Mouse (Mus musculus): ENCODE data around the gene Plekhm3. TPM values are rescaled to one million over a fixed set of nuclear protein-coding genes. Genes with fewer than 3 reads are reported as not detected.
"Not testable (repeated sequence)": the region's sequence is repeated elsewhere in the genome, so short reads cannot be mapped to it uniquely, and the experiment has no call there.

Gene Plekhm3
- polyA plus RNA-seq, 1 experiment = 0.89 TPM

DNA sequence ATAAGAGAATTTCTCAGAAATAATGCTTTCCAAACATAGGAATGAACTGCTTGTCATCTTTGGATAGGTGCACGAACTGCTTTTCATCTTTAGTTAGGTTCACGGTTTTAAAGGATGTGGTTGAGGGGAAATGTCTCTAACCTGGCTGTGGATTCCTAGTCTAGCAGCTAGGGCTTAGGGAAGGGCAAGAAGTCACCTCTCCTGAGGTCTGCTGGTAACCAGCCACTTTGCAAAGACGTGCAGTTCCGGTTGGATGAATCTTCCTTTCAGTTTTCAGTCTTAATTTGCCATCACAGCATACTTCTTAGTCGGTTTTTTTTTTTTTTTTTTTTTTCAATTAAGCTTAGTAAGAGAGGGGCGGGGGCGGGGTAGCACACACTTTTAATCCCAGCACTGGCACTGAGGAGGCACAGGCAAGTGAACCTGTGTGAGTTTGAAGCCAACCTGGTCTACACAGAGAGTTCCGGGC lies 431 bp upstream of the Plekhm3 start:
- H3K9me3 ChIP-seq = 0 out of 2 replicates have a peak, but pooled peaks cover 4% of the 10 kb centered on the region
- TF ChIP-seq GATA1 (IDR thresholded peaks at IDR 0.05; ENCODE audit: borderline replicate concordance, low read length) = no peak
- TF ChIP-seq FLI1 (IDR thresholded peaks at IDR 0.05; ENCODE audit: low read length) = no peak
- H3K4me1 ChIP-seq = peaks cover 10% of the 10 kb centered on the region
- H3K36me3 ChIP-seq (replicated peaks; ENCODE audit: low read length) = no peaks in the 10 kb centered on the region
- H3K4me3 ChIP-seq (replicated peaks) = peak overlapping the region; percentile 94
- no peaks in the 10 kb centered on the region for H3K27me3 ChIP-seq (replicated peaks)

GRCm38 (mm10) chr1:64954786-64955185 lies 1.8 kb downstream of the Plekhm3 start:
- not testable (repeated sequence) for H3K36me3 ChIP-seq (replicated peaks; ENCODE audit: low read length); H3K9me3 ChIP-seq; H3K4me3 ChIP-seq (replicated peaks); H3K27me3 ChIP-seq (replicated peaks)
- H3K4me1 ChIP-seq = peaks cover 15% of the 10 kb centered on the region

DNA sequence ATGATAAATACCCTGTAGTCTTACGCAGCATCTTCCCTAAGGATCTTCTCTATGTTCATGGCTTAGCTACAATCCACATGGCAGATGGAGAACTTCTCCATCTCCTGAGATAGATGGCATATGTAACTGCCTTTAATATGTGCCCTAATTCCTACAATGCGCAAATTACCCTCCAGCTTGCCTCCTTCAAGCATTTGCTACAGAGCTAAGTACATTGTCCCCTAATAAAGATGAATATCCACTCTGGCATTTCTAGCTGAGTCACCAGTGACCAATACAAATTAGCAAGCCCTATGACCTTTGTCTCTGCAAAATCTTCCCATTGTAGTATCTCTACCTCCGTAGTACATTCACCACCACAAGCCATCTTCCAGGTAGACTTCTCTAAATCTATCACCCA lies 6.4 kb downstream of the Plekhm3 start:
- Histone ChIP-seq H3K27me3 (replicated peaks) (peaks cover 11% of the 10 kb centered on the region), H3K36me3 (replicated peaks; ENCODE audit: low read length) (no peaks in the 10 kb centered on the region), H3K9me3 (no peaks in the 10 kb centered on the region), H3K4me3 (replicated peaks) (no peak overlapping the region), H3K4me1 (peaks cover 11% of the 10 kb centered on the region)
- TF ChIP-seq FLI1 (IDR thresholded peaks at IDR 0.05; ENCODE audit: low read length) (no peak), GATA1 (IDR thresholded peaks at IDR 0.05; ENCODE audit: borderline replicate concordance, low read length) (no peak)

DNA sequence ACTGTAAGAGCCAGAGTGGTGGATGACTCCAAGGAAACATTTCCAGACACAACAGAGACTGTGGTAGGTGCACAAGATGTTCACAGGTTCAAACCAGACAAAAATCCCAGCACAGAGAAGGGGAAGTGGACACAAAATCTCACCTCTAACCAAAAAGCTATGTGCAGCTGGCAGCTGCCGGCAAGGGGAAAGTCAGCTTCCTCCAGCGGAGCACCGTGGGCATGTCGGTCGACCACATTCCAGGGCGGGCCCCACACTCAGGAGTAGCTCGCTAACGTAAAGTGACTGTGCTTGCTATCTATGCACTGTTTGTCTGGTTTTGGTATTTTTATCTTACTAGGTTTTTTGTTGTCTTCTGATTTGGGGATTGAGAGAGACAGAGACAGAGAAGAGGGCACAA lies 7.2 kb downstream of the Plekhm3 start:
- Histone ChIP-seq H3K36me3 (replicated peaks; ENCODE audit: low read length) (no peaks in the 10 kb centered on the region), H3K4me1 (peaks cover 11% of the 10 kb centered on the region), H3K9me3 (no peaks in the 10 kb centered on the region), H3K27me3 (replicated peaks) (peaks cover 11% of the 10 kb centered on the region), H3K4me3 (replicated peaks) (no peak overlapping the region)
- TF ChIP-seq GATA1 (IDR thresholded peaks at IDR 0.05; ENCODE audit: borderline replicate concordance, low read length) (no peak), FLI1 (IDR thresholded peaks at IDR 0.05; ENCODE audit: low read length) (no peak)

- H3K9me3 ChIP-seq = no peaks in the 10 kb centered on the region
- no peaks in the 10 kb centered on the region for H3K36me3 ChIP-seq (replicated peaks; ENCODE audit: low read length)
- H3K4me1 ChIP-seq = peaks cover 11% of the 10 kb centered on the region
- TF ChIP-seq FLI1 (IDR thresholded peaks at IDR 0.05; ENCODE audit: low read length) = no peak
- TF ChIP-seq GATA1 (IDR thresholded peaks at IDR 0.05; ENCODE audit: borderline replicate concordance, low read length) = no peak
- H3K27me3 ChIP-seq (replicated peaks) = peaks cover 11% of the 10 kb centered on the region
- no peak overlapping the region for H3K4me3 ChIP-seq (replicated peaks)
Observed at GRCm38 (mm10) chr1:64946106-64946505, 10.5 kb downstream of the Plekhm3 start.

DNA sequence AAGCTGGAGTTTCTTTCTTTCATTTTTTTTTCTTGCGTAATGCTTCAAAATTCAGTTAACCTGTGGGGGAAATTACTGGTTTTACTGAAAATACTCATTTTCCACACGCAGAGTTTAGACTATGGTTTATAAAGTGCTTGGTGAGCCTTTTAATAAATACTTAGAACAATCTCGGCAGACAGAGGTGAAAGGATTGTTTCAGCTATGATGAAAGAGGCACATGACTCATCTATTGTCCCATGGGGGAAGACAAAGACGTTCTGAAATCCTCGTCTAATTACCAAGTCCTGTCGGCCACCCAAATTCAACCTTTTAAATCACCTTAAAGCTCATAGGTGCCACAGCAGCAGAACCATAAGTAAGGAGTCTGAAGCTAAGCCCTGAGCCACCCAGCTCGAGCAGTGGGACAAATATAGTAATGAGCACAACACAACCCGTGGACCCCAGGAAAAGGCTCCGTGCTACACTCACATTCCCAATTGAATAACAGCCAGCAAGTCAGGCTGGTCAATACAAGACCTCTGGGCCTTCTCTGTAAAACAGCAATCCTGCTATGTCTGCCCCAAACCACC lies 11.3 kb downstream of the Plekhm3 start:
- H3K4me3 ChIP-seq (replicated peaks) = no peak overlapping the region
- TF ChIP-seq GATA1 (IDR thresholded peaks at IDR 0.05; ENCODE audit: borderline replicate concordance, low read length) = no peak
- TF ChIP-seq FLI1 (IDR thresholded peaks at IDR 0.05; ENCODE audit: low read length) = no peak
- peaks cover 10% of the 10 kb centered on the region for H3K27me3 ChIP-seq (replicated peaks)
- no peaks in the 10 kb centered on the region for H3K36me3 ChIP-seq (replicated peaks; ENCODE audit: low read length)
- no peaks in the 10 kb centered on the region for H3K9me3 ChIP-seq
- peaks cover 11% of the 10 kb centered on the region for H3K4me1 ChIP-seq

- no peaks in the 10 kb centered on the region for H3K36me3 ChIP-seq (replicated peaks; ENCODE audit: low read length)
- TF ChIP-seq FLI1 (IDR thresholded peaks at IDR 0.05; ENCODE audit: low read length) = no peak
- TF ChIP-seq GATA1 (IDR thresholded peaks at IDR 0.05; ENCODE audit: borderline replicate concordance, low read length) = no peak
- H3K4me1 ChIP-seq = peaks cover 6% of the 10 kb centered on the region
- peaks cover 6% of the 10 kb centered on the region for H3K27me3 ChIP-seq (replicated peaks)
- H3K9me3 ChIP-seq = no peaks in the 10 kb centered on the region
- H3K4me3 ChIP-seq (replicated peaks) = no peak overlapping the region
Observed at GRCm38 (mm10) chr1:64944746-64945145, 11.9 kb downstream of the Plekhm3 start.

GRCm38 (mm10) chr1:64942006-64942755 lies 14.4 kb downstream of the Plekhm3 start:
- H3K27me3 ChIP-seq (replicated peaks) = no peaks in the 10 kb centered on the region
- no peak for TF ChIP-seq GATA1 (IDR thresholded peaks at IDR 0.05; ENCODE audit: borderline replicate concordance, low read length)
- TF ChIP-seq FLI1 (IDR thresholded peaks at IDR 0.05; ENCODE audit: low read length) = no peak
- no peaks in the 10 kb centered on the region for H3K9me3 ChIP-seq
- H3K4me3 ChIP-seq (replicated peaks) = no peak overlapping the region
- peaks cover 8% of the 10 kb centered on the region for H3K36me3 ChIP-seq (replicated peaks; ENCODE audit: low read length)
- H3K4me1 ChIP-seq = no peaks in the 10 kb centered on the region

DNA sequence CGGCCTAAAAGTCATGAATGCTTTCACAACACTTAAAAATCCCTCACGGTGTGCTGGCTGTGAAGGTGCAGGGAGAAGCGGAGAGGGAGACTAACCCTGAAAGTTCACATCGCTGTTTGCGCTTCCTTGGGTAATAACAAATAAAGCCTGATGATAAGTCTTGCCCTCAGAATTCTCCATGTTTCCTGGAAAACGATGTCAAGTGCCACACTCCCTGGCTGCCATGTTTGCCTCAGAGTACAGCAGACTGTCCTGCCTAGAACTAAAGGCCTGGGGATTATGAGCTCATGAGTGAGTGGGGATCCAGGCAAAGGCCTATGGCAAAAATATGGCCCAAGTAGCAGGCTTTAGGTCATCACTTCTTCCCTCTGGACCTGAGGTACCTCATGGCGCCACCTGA lies 17.7 kb downstream of the Plekhm3 start:
- Histone ChIP-seq H3K4me1 (no peaks in the 10 kb centered on the region), H3K27me3 (replicated peaks) (no peaks in the 10 kb centered on the region), H3K36me3 (replicated peaks; ENCODE audit: low read length) (peaks cover 8% of the 10 kb centered on the region), H3K9me3 (no peaks in the 10 kb centered on the region), H3K4me3 (replicated peaks) (no peak overlapping the region)
- TF ChIP-seq FLI1 (IDR thresholded peaks at IDR 0.05; ENCODE audit: low read length) (no peak), GATA1 (IDR thresholded peaks at IDR 0.05; ENCODE audit: borderline replicate concordance, low read length) (no peak)

GRCm38 (mm10) chr1:64937692-64938091 lies 18.9 kb downstream of the Plekhm3 start:
- H3K4me3 ChIP-seq (replicated peaks) = no peak overlapping the region
- peaks cover 8% of the 10 kb centered on the region for H3K36me3 ChIP-seq (replicated peaks; ENCODE audit: low read length)
- peaks cover 3% of the 10 kb centered on the region; the same call in 1 of the 2 replicates for H3K4me1 ChIP-seq
- TF ChIP-seq FLI1 (IDR thresholded peaks at IDR 0.05; ENCODE audit: low read length) (no peak), GATA1 (IDR thresholded peaks at IDR 0.05; ENCODE audit: borderline replicate concordance, low read length) (no peak)
- no peaks in the 10 kb centered on the region for H3K27me3 ChIP-seq (replicated peaks)
- H3K9me3 ChIP-seq = no peaks in the 10 kb centered on the region
